Mouse (Mus musculus) forebrain, embryonic 12.5 days (tissue): ENCODE data around the gene Fgfr2. TPM values are rescaled to one million over a fixed set of nuclear protein-coding genes. Genes with fewer than 3 reads are reported as not detected.

Experiments
- ATAC-seq: fragments of 200-750 bp; cut with Nextera tagmentation; 2 replicates; pipeline ENCODE4 v1.8.0; 2017; ENCODE audit warnings: moderate TSS enrichment; ENCODE audit not compliant: low FRiP score
- H3K27ac ChIP-seq: fragments of 300-500 bp; sonication (generic); 2 replicates; pipeline ENCODE4 v1.5.1; 2016; ENCODE audit warnings: mild to moderate bottlenecking
- H3K27me3 ChIP-seq: fragments of 300-500 bp; sonication (generic); 2 replicates; pipeline ENCODE4 v1.6.1; 2016; ENCODE audit warnings: mild to moderate bottlenecking
- H3K36me3 ChIP-seq: fragments of 300-500 bp; sonication (generic); replicated peaks from 2 replicates; pipeline ENCODE4 v1.6.1; 2016; ENCODE audit warnings: mild to moderate bottlenecking
- H3K4me1 ChIP-seq: fragments of 300-500 bp; sonication (generic); 2 replicates; pipeline ENCODE4 v1.6.1; 2016
- H3K4me2 ChIP-seq: fragments of 300-500 bp; sonication (generic); 2 replicates; pipeline ENCODE4 v1.6.1; 2016; ENCODE audit warnings: mild to moderate bottlenecking, moderate library complexity
- H3K4me3 ChIP-seq: fragments of 300-500 bp; sonication (generic); replicated peaks from 2 replicates; pipeline ENCODE4 v1.5.1; 2016; ENCODE audit warnings: mild to moderate bottlenecking
- H3K9ac ChIP-seq: fragments of 300-500 bp; sonication (generic); 2 replicates; pipeline ENCODE4 v1.6.1; 2016; ENCODE audit warnings: mild to moderate bottlenecking
- H3K9me3 ChIP-seq: fragments of 300-500 bp; sonication (generic); 2 replicates; pipeline ENCODE4 v1.6.1; 2016
- WGBS: fragments of 180-500 bp; shearing (Covaris S2); methylation state at CpG from one replicate; pipeline ENCODE4 v1.1.7; 2016; 5-methylcytosine and 5-hydroxymethylcytosine counted together
- polyA plus RNA-seq: library from polyadenylated mRNA; unstranded; fragments of >200 nt; fragmentation: Nextera tagmentation; extraction: Ambion mirVana; gene quantifications from 2 replicates; pipeline ENCODE4 v1.2.1, GENCODE M21; 2016

Fgfr2 gene
- polyA plus RNA-seq, 1 experiment from 2014 or later = 89.6 TPM

GRCm38 (mm10) chr7:130564596-130564995, 2558.6 kb downstream of the Fgfr2 start:
- Histone ChIP-seq H3K4me3 (no peak overlapping the region), H3K4me2 (no peak overlapping the region), H3K9ac (no peak overlapping the region), H3K27ac (no peak overlapping the region), H3K4me1 (no peaks in the 10 kb centered on the region), H3K36me3 (no peaks in the 10 kb centered on the region), H3K9me3 (no peaks in the 10 kb centered on the region), H3K27me3 (peaks cover 7% of the 10 kb centered on the region; the same call in 1 of the 2 replicates)
- ATAC-seq = no peak
- 67% methylated on average over 3 of the region's 3 CpGs for WGBS

- Histone ChIP-seq H3K4me3 (no peak overlapping the region), H3K4me1 (no peaks in the 10 kb centered on the region), H3K27ac (no peak overlapping the region), H3K36me3 (no peaks in the 10 kb centered on the region), H3K4me2 (no peak overlapping the region), H3K9me3 (no peaks in the 10 kb centered on the region), H3K9ac (no peak overlapping the region), H3K27me3 (peaks cover 3% of the 10 kb centered on the region; the same call in 1 of the 2 replicates)
- ATAC-seq = no peak
- 64% methylated on average over 4 of the region's 4 CpGs for WGBS
Observed at GRCm38 (mm10) chr7:130563880-130564279, 2559.3 kb downstream of the Fgfr2 start.

GRCm38 (mm10) chr7:130563276-130563675, 2559.9 kb downstream of the Fgfr2 start:
- H3K27me3 ChIP-seq = peaks cover 7% of the 10 kb centered on the region; the same call in 1 of the 2 replicates
- no peak overlapping the region for H3K9ac ChIP-seq
- no peaks in the 10 kb centered on the region for H3K4me1 ChIP-seq
- no peak overlapping the region for H3K4me2 ChIP-seq
- no peaks in the 10 kb centered on the region for H3K36me3 ChIP-seq
- H3K27ac ChIP-seq = no peak overlapping the region
- no peaks in the 10 kb centered on the region for H3K9me3 ChIP-seq
- no peak overlapping the region for H3K4me3 ChIP-seq
- 86% methylated on average over 4 of the region's 4 CpGs for WGBS
- ATAC-seq = no peak

GRCm38 (mm10) chr7:130560933-130561332, 2562.2 kb downstream of the Fgfr2 start:
- Histone ChIP-seq H3K27ac (no peak overlapping the region), H3K4me2 (no peak overlapping the region), H3K9me3 (no peaks in the 10 kb centered on the region), H3K36me3 (no peaks in the 10 kb centered on the region), H3K4me1 (no peaks in the 10 kb centered on the region), H3K4me3 (no peak overlapping the region), H3K27me3 (0 out of 2 replicates have a peak, but pooled peaks cover 4% of the 10 kb centered on the region), H3K9ac (no peak overlapping the region)
- ATAC-seq = no peak
- WGBS = 80% methylated on average over 1 of the region's 1 CpGs

- Histone ChIP-seq H3K27me3 (peaks cover 8% of the 10 kb centered on the region), H3K36me3 (no peaks in the 10 kb centered on the region), H3K9me3 (no peaks in the 10 kb centered on the region), H3K4me1 (peaks cover 6% of the 10 kb centered on the region; the same call in 1 of the 2 replicates), H3K4me3 (no peak overlapping the region), H3K4me2 (no peak overlapping the region), H3K27ac (no peak overlapping the region), H3K9ac (no peak overlapping the region)
- 83% methylated on average over 4 of the region's 4 CpGs for WGBS
- no peak for ATAC-seq
Observed at GRCm38 (mm10) chr7:130558592-130558991, 2564.6 kb downstream of the Fgfr2 start.

GRCm38 (mm10) chr7:130555597-130555996, 2567.6 kb downstream of the Fgfr2 start:
- H3K4me1 ChIP-seq = peaks cover 12% of the 10 kb centered on the region; the same call in 1 of the 2 replicates
- 48% methylated on average over 5 of the region's 5 CpGs for WGBS
- H3K4me3 ChIP-seq = no peak overlapping the region
- no peak overlapping the region for H3K4me2 ChIP-seq
- no peak for ATAC-seq
- no peak overlapping the region for H3K9ac ChIP-seq
- no peaks in the 10 kb centered on the region for H3K9me3 ChIP-seq
- H3K27ac ChIP-seq = no peak overlapping the region
- H3K36me3 ChIP-seq = no peaks in the 10 kb centered on the region
- H3K27me3 ChIP-seq = peaks cover 16% of the 10 kb centered on the region

GRCm38 (mm10) chr7:130553321-130553720, 2569.8 kb downstream of the Fgfr2 start:
- Histone ChIP-seq H3K4me3 (no peak overlapping the region), H3K36me3 (no peaks in the 10 kb centered on the region), H3K4me2 (no peak overlapping the region), H3K27me3 (peaks cover 13% of the 10 kb centered on the region), H3K4me1 (peaks cover 12% of the 10 kb centered on the region; the same call in 1 of the 2 replicates), H3K9me3 (no peaks in the 10 kb centered on the region), H3K9ac (no peak overlapping the region), H3K27ac (no peak overlapping the region)
- WGBS = 65% methylated on average over 4 of the region's 4 CpGs
- ATAC-seq = no peak

- 46% methylated on average over 5 of the region's 5 CpGs for WGBS
- ATAC-seq = no peak
- Histone ChIP-seq H3K36me3 (no peaks in the 10 kb centered on the region), H3K9ac (no peak overlapping the region), H3K4me3 (no peak overlapping the region), H3K9me3 (no peaks in the 10 kb centered on the region), H3K4me2 (no peak overlapping the region), H3K27ac (no peak overlapping the region), H3K27me3 (peaks cover 12% of the 10 kb centered on the region), H3K4me1 (peaks cover 12% of the 10 kb centered on the region; the same call in 1 of the 2 replicates)
Observed at GRCm38 (mm10) chr7:130552780-130553179, 2570.4 kb downstream of the Fgfr2 start.

GRCm38 (mm10) chr7:130547635-130548175, 2575.4 kb downstream of the Fgfr2 start:
- H3K4me3 ChIP-seq = no peak overlapping the region
- H3K4me2 ChIP-seq = peak overlapping the region; percentile 83
- no peak for ATAC-seq
- peaks cover 21% of the 10 kb centered on the region for H3K36me3 ChIP-seq
- peaks cover 22% of the 10 kb centered on the region for H3K4me1 ChIP-seq
- 87% methylated on average over 12 of the region's 12 CpGs for WGBS
- H3K9ac ChIP-seq = no peak overlapping the region
- H3K27ac ChIP-seq = no peak overlapping the region
- peaks cover 2% of the 10 kb centered on the region; the same call in 1 of the 2 replicates for H3K27me3 ChIP-seq
- no peaks in the 10 kb centered on the region for H3K9me3 ChIP-seq

- Histone ChIP-seq H3K4me3 (peak overlapping the region; percentile 89), H3K4me1 (peaks cover 18% of the 10 kb centered on the region), H3K36me3 (peaks cover 29% of the 10 kb centered on the region), H3K27ac (peak overlapping the region; percentile 99), H3K4me2 (peak overlapping the region; percentile 83), H3K27me3 (no peaks in the 10 kb centered on the region), H3K9ac (peak overlapping the region; percentile 95), H3K9me3 (no peaks in the 10 kb centered on the region)
- ATAC-seq = peak; percentile 96
- under 1% methylated on average over 79 of the region's 84 CpGs for WGBS
Observed at GRCm38 (mm10) chr7:130546791-130547484, 2576.2 kb downstream of the Fgfr2 start.

GRCm38 (mm10) chr7:130546421-130546790, 2576.7 kb downstream of the Fgfr2 start:
- H3K27me3 ChIP-seq = no peaks in the 10 kb centered on the region
- no peaks in the 10 kb centered on the region for H3K9me3 ChIP-seq
- H3K4me3 ChIP-seq = peak overlapping the region; percentile 89
- peak overlapping the region; percentile 99 for H3K27ac ChIP-seq
- H3K9ac ChIP-seq = peak overlapping the region; percentile 95
- ATAC-seq = no peak
- 7% methylated on average over 7 of the region's 7 CpGs for WGBS
- H3K36me3 ChIP-seq = peaks cover 34% of the 10 kb centered on the region
- peaks cover 18% of the 10 kb centered on the region for H3K4me1 ChIP-seq
- peak overlapping the region; percentile 83 for H3K4me2 ChIP-seq

GRCm38 (mm10) chr7:130545893-130546292, 2577.3 kb downstream of the Fgfr2 start:
- Histone ChIP-seq H3K27me3 (no peaks in the 10 kb centered on the region), H3K9ac (peak overlapping the region; percentile 95), H3K4me2 (peak overlapping the region; percentile 83), H3K4me1 (peaks cover 18% of the 10 kb centered on the region), H3K27ac (peak overlapping the region; percentile 99), H3K36me3 (peaks cover 38% of the 10 kb centered on the region), H3K9me3 (no peaks in the 10 kb centered on the region), H3K4me3 (peak overlapping the region; percentile 89)
- ATAC-seq = no peak
- 47% methylated on average over 3 of the region's 3 CpGs for WGBS

GRCm38 (mm10) chr7:130545401-130545800, 2577.7 kb downstream of the Fgfr2 start:
- peak overlapping the region; percentile 83 for H3K4me2 ChIP-seq
- 91% methylated on average over 5 of the region's 5 CpGs for WGBS
- peaks cover 18% of the 10 kb centered on the region for H3K4me1 ChIP-seq
- no peak for ATAC-seq
- H3K9me3 ChIP-seq = no peaks in the 10 kb centered on the region
- H3K36me3 ChIP-seq = peaks cover 41% of the 10 kb centered on the region
- H3K27me3 ChIP-seq = no peaks in the 10 kb centered on the region
- peak overlapping the region; percentile 89; the same call in 1 of the 2 replicates for H3K4me3 ChIP-seq
- no peak overlapping the region for H3K27ac ChIP-seq
- no peak overlapping the region for H3K9ac ChIP-seq
